Mouse (Mus musculus) olfactory bulb, adult 2 months (tissue): Measurements from ENCODE around the gene Zfp663.

Experiments
- CTCF ChIP-seq: fragments of 200-500 bp; IDR thresholded peaks from 2 replicates; pipeline ENCODE4 v1.5.1; 2012; ENCODE audit warnings: low read depth, mild to moderate bottlenecking, low read length, moderate library complexity; ENCODE audit not compliant: insufficient read depth
- POLR2A ChIP-seq: fragments of 200-500 bp; IDR thresholded peaks from 2 replicates; pipeline ENCODE4 v1.6.1; 2012; ENCODE audit warnings: mild to moderate bottlenecking, low read depth, low read length, moderate library complexity; ENCODE audit not compliant: insufficient read depth

DNA sequence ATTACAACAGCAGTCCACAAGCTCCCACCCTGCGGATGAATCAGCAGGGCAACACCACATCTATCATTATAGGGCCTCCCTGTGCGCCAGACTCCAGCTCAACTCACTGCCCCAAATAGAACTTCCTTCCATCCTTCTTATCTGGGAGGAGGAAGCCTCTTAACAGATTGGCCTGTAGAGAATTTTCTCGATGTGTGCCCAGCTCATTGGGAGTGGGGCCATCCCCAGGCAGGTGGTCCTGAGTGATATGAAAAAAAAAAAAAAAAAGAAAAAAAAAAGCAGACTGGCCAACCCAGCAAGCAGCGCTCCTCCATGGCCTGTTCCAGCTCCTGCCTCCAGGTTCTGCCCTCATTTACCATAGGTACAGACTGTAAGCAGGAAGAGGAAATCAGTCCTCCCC is 7.5 kb upstream of the Zfp663 start:
- no peak for TF ChIP-seq POLR2A
- no peak for TF ChIP-seq CTCF
